Mouse (Mus musculus) stomach, postnatal 0 days (tissue): Measurements from ENCODE around the gene Tm9sf1. TPM values are rescaled to one million over a fixed set of nuclear protein-coding genes. Genes with fewer than 3 reads are reported as not detected.

Experiments
- ATAC-seq: fragments of 200-750 bp; cut with Nextera tagmentation; 2 replicates; pipeline ENCODE4 v1.8.0; 2017; ENCODE audit not compliant: low FRiP score, low TSS enrichment
- DNase-seq: peaks from one replicate; pipeline ENCODE4 v3.0.0-alpha.2; 2016; ENCODE audit warnings: low spot score
- H3K27ac ChIP-seq: fragments of 300-500 bp; sonication (generic); replicated peaks from 2 replicates; pipeline ENCODE4 v1.5.1; 2014; ENCODE audit warnings: mild to moderate bottlenecking, control low read depth
- H3K27me3 ChIP-seq: fragments of 300-500 bp; sonication (generic); 2 replicates; pipeline ENCODE4 v1.6.1; 2014; ENCODE audit warnings: low read length; ENCODE audit not compliant: control insufficient read depth, insufficient read depth
- H3K36me3 ChIP-seq: fragments of 300-500 bp; sonication (generic); 2 replicates; pipeline ENCODE4 v1.6.1; 2014; ENCODE audit warnings: low read length, mixed read lengths; ENCODE audit not compliant: control insufficient read depth, insufficient read depth
- H3K4me1 ChIP-seq: fragments of 300-500 bp; sonication (generic); replicated peaks from 2 replicates; pipeline ENCODE4 v1.6.1; 2014; ENCODE audit warnings: antibody characterized with exemption; ENCODE audit not compliant: control insufficient read depth, insufficient read depth
- H3K4me2 ChIP-seq: fragments of 300-500 bp; sonication (generic); replicated peaks from 2 replicates; pipeline ENCODE4 v1.6.1; 2014; ENCODE audit warnings: low read depth, mild to moderate bottlenecking, control low read depth, moderate library complexity
- H3K4me3 ChIP-seq: fragments of 300-500 bp; sonication (generic); 2 replicates; pipeline ENCODE4 v1.5.1; 2014; ENCODE audit warnings: low read depth, low read length, control low read depth
- H3K9ac ChIP-seq: fragments of 300-500 bp; sonication (generic); 2 replicates; pipeline ENCODE4 v1.6.1; 2014; ENCODE audit warnings: mild to moderate bottlenecking, low read length, control low read depth, mixed read lengths
- H3K9me3 ChIP-seq: fragments of 300-500 bp; sonication (generic); 2 replicates; pipeline ENCODE4 v1.6.1; 2016; ENCODE audit warnings: low read length; ENCODE audit not compliant: control insufficient read depth
- CTCF ChIP-seq: IDR thresholded peaks from 2 replicates; pipeline ENCODE4 v1.5.1; 2016; ENCODE audit warnings: antibody characterized with exemption, low read depth, mild to moderate bottlenecking, moderate library complexity
- EP300 ChIP-seq: optimal IDR thresholded peaks from 2 replicates; pipeline ENCODE3; 2016; ENCODE audit warnings: antibody characterized with exemption
- WGBS: fragments of 180-500 bp; shearing (Covaris S2); extraction: QIAGEN DNeasy Blood & Tissue Kit; methylation state at CpG from one replicate; pipeline ENCODE4 v1.1.7; 2014; 5-methylcytosine and 5-hydroxymethylcytosine counted together
- polyA plus RNA-seq: library from polyadenylated mRNA; unstranded; fragments of >200 nt; fragmentation: Nextera tagmentation; extraction: Ambion mirVana; gene quantifications from 2 replicates; pipeline ENCODE4 v1.2.1, GENCODE M21; 2015

Tm9sf1 gene
- polyA plus RNA-seq, 1 experiment from 2014 or later, result 75.6 TPM

GRCm38 (mm10) chr14:55613346-55613745, 30.3 kb downstream of the Tm9sf1 start:
- H3K4me1 ChIP-seq, result no peaks in the 10 kb centered on the region
- H3K9me3 ChIP-seq, result no peaks in the 10 kb centered on the region
- no peak overlapping the region for H3K4me2 ChIP-seq
- H3K27ac ChIP-seq, result no peak overlapping the region
- no peak overlapping the region for H3K9ac ChIP-seq
- 52% methylated on average over 6 of the region's 6 CpGs for WGBS
- TF ChIP-seq CTCF, result no peak
- no peak overlapping the region for H3K4me3 ChIP-seq
- DNase-seq (no peak), ATAC-seq (no peak)
- no peaks in the 10 kb centered on the region; the same call in 1 of the 2 replicates for H3K36me3 ChIP-seq
- no peaks in the 10 kb centered on the region for H3K27me3 ChIP-seq

- no peak overlapping the region for H3K4me2 ChIP-seq
- no peaks in the 10 kb centered on the region for H3K27me3 ChIP-seq
- H3K9me3 ChIP-seq, result no peaks in the 10 kb centered on the region
- no peaks in the 10 kb centered on the region; the same call in none of the 2 replicates for H3K36me3 ChIP-seq
- TF ChIP-seq CTCF (no peak), EP300 (no peak)
- H3K4me1 ChIP-seq, result no peaks in the 10 kb centered on the region
- no peak overlapping the region for H3K27ac ChIP-seq
- no peak for ATAC-seq
- DNase-seq, result no peak
- no peak overlapping the region for H3K4me3 ChIP-seq
- H3K9ac ChIP-seq, result no peak overlapping the region
- WGBS, result 92% methylated on average over 6 of the region's 6 CpGs
These were observed 35.3 kb downstream of the Tm9sf1 start for GRCm38 (mm10) chr14:55608339-55608738.

- no peaks in the 10 kb centered on the region for H3K4me1 ChIP-seq
- DNase-seq (no peak), ATAC-seq (no peak)
- H3K27me3 ChIP-seq, result no peaks in the 10 kb centered on the region
- 93% methylated on average over 16 of the region's 16 CpGs for WGBS
- H3K4me3 ChIP-seq, result no peak overlapping the region
- H3K9ac ChIP-seq, result no peak overlapping the region
- no peaks in the 10 kb centered on the region for H3K9me3 ChIP-seq
- no peaks in the 10 kb centered on the region; the same call in none of the 2 replicates for H3K36me3 ChIP-seq
- TF ChIP-seq CTCF, result no peak
- H3K4me2 ChIP-seq, result no peak overlapping the region
- no peak overlapping the region for H3K27ac ChIP-seq
These were observed 37.7 kb downstream of the Tm9sf1 start for GRCm38 (mm10) chr14:55605743-55606459.

- 86% methylated on average over 11 of the region's 11 CpGs for WGBS
- peaks cover under 1% of the 10 kb centered on the region for H3K36me3 ChIP-seq
- TF ChIP-seq EP300 (no peak), CTCF (no peak)
- H3K4me3 ChIP-seq, result peak overlapping the region; percentile 51
- ATAC-seq, result no peak
- H3K4me1 ChIP-seq, result no peaks in the 10 kb centered on the region
- peak overlapping the region; percentile 74 for H3K9ac ChIP-seq
- H3K4me2 ChIP-seq, result peak overlapping the region; percentile 62
- peak overlapping the region; percentile 94 for H3K27ac ChIP-seq
- no peak for DNase-seq
- no peaks in the 10 kb centered on the region for H3K9me3 ChIP-seq
- no peaks in the 10 kb centered on the region for H3K27me3 ChIP-seq
These were observed 38.8 kb downstream of the Tm9sf1 start for GRCm38 (mm10) chr14:55604823-55605222.

GRCm38 (mm10) chr14:55603633-55604576, 39.7 kb downstream of the Tm9sf1 start:
- WGBS, result 13% methylated on average over 19 of the region's 19 CpGs
- H3K9ac ChIP-seq, result peak overlapping the region; percentile 74
- peak overlapping the region; percentile 94 for H3K27ac ChIP-seq
- H3K4me3 ChIP-seq, result peak overlapping the region; percentile 51
- H3K4me2 ChIP-seq, result peak overlapping the region; percentile 62
- peak; percentile 97 for TF ChIP-seq CTCF
- TF ChIP-seq EP300, result peak; percentile 34
- peak; percentile 94 for ATAC-seq
- DNase-seq, result peak; percentile 95
- no peaks in the 10 kb centered on the region for H3K27me3 ChIP-seq
- H3K4me1 ChIP-seq, result no peaks in the 10 kb centered on the region
- peaks cover 10% of the 10 kb centered on the region for H3K36me3 ChIP-seq
- H3K9me3 ChIP-seq, result no peaks in the 10 kb centered on the region
